Mouse (Mus musculus) kidney, adult 8-10 months (tissue): Measurements from ENCODE around the gene Phpt1.

ENCODE experiments used
- DNase-seq, 2 experiments: peaks; one replicate each; pipeline ENCODE4 v3.0.0; 2022

Gene Phpt1

DNA sequence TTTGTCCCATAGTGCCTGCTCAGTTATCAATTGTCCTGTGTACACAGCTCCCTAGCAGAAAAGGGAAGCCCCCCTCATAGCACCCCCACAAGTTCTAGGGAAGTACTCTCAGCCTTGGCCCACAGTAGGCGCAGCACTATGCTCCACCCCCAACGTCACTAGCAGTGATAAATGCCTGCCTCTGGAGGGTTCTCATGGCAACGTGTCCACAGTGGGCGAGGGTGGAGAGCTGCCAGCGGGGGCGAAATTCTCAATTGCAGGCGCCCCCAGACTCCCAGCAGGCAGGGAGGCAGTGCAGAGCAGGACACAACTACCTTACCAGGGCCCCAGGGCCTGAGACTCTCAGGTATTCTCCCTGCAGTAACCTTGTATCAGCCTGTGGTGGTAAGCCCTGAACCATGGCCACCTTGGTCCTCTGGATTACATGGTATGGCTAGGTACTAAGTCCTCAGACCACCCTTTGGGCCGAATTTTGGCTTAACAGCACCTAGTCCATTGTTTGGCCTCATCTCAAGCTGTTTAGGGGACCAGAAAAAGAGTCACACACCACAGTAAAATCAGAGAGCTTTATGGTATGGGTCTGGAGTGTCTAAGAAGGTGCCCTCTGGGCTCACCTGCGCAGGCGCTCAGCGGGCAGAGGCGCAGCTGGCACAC lies 7.6 kb upstream of the Phpt1 start:
- no peak for DNase-seq

GRCm38 (mm10) chr2:25581901-25582301 lies 6.9 kb upstream of the Phpt1 start:
- DNase-seq = no peak

GRCm38 (mm10) chr2:25581294-25581864 lies 6.4 kb upstream of the Phpt1 start, which contains the start of gene Ajm1:
Gene Ajm1 (minus strand): TSS chr2:25581757.
- DNase-seq = no peak

- DNase-seq = no peak
Measured at GRCm38 (mm10) chr2:25580621-25581101, 5.6 kb upstream of the Phpt1 start.

- DNase-seq = peak in 1 of 2 experiments; percentile 67
Measured at GRCm38 (mm10) chr2:25579737-25580460, 4.9 kb upstream of the Phpt1 start.

GRCm38 (mm10) chr2:25578796-25579736 lies 4.0 kb upstream of the Phpt1 start:
- DNase-seq = no peak

GRCm38 (mm10) chr2:25577951-25578795 lies 3.1 kb upstream of the Phpt1 start:
- no peak for DNase-seq

DNA sequence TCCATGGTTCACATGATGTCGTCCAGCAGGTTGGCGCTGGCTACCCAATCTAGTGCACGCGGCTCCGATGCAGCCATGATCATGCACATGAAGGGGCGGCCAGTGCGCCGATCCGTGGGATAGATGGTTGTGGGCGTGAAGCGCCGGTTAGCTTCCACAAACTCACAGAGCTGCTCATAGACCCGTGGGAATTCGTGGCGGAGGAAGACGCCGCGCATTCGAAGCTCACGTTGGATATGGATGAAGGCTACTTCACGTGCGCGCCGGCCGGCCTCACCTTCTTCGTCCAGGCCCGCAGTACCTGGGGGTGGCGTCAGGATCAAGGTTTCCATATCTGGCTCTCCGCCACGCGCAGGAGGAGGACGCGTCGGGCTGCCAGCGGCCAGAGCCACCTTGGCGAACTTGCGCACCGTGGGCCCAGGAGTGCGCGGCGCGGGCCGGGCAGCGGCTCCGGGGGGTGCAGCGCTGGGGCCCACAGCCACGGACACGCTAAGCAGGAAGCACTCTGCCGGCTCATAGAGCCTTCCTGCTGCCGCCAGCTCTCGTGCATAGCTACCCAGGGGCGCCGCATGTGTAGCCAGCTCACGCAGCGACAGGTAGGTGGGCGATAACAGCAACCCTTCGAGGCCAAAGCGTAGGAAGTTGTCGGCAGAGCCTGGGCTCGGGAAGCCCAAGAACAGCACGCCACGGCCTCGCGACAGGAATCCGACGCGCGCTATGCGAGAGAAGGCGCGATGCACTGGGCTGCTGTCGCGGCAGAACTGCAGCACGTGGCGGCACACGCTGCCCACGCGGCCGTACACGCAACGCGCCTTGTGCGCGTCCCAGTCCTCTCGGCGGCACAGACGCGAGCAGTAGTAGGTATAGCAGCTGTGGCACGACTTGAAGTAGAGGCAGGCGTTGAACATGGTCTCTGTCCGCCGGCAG lies 2.2 kb upstream of the Phpt1 start:
- no peak for DNase-seq

DNA sequence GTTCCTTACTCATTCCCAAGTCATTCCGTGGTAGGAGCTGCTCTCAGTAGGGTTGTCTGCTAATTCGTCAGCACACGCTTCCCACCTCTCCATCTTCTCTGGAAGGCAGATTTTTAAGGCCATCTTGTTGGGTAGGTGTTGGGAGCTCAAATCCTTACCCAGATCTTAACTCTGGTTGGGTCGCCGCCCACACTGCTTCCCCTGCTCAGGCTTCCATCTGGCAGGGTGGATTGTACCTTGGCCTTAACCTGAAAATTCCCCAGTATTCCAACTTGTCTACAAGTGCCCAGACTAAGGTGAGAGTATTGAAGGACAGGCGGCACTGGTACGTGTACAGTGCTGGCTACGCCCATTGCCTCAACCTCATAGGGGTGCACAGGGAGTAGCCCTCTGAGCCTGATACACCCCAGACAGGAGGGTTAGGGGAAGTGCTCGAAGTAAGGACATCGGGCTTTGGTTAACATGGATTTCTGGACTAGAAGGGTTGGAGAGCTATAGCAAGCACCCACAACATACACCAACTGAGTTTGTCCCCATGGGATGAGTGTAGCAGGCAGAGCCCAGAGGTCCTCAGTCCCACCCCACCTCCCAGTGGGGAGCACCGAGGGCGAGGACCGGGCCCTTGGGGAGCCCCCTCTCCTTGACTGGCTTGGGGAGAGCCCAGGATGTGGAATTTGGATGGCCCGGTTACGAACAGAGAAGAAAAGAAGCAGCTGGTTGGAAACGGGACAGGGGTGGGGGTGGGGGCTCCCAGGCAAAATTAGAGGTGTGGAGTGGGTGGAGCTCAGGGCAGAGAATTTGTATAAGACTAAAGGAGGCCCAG lies 1.2 kb upstream of the Phpt1 start:
- DNase-seq = no peak

DNA sequence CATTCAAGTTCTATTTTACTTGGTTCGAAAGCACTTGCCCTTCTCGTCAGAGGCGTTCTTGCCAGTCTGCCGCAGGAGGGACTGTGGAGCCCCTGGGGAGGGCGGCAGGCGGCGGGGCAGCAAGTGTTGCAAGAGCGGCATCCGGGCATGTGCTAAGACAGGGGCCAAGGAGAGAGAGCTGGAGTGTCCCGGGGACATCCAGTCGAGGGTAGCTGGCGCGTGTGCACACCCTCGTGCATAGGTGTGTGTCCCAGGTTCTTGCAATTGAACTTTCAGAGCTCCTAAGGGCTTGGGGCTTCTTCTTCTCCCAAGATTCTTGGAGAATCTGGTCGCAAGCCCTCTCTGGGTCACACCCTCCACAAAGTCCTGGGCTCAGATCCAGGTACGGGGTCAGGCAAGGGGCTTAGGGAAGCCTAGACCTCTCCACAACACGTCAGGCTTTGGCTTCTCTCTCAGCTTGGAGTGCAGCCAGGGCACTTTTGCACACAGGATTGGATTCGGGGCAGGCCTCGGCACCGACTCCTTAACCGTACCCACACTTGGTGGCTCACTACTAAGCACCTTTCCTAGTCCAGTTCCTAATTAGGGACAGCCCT lies 506 bp upstream of the Phpt1 start:
- DNase-seq = no peak

- DNase-seq = no peak
Measured at GRCm38 (mm10) chr2:25574136-25574535, 888 bp downstream of the Phpt1 start.

DNA sequence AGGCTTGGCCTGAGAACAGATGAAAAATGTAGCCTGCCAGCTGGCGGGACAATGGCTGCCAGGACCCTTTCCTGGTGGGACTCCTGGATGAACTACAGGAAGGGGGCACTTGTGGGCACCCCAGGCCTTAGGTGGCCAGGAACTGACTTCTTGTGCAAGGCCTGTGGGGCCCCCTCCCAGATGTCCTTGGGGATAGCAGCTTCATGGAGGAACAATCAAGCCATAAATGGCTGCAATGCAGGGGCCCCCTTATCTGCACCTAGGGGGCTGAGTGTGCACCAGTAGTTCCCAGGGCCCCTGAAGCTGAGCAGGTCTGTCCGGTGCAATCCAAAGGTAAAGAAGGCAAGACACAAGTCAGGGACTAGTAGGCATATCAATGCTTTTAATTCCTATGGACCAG lies 2.0 kb downstream of the Phpt1 start:
- no peak for DNase-seq

GRCm38 (mm10) chr2:25571221-25571620 lies 3.8 kb downstream of the Phpt1 start:
- DNase-seq = no peak

- no peak for DNase-seq
Measured at GRCm38 (mm10) chr2:25569323-25569722, 5.7 kb downstream of the Phpt1 start.

GRCm38 (mm10) chr2:25568473-25569019 lies 6.5 kb downstream of the Phpt1 start:
- DNase-seq = no peak

DNA sequence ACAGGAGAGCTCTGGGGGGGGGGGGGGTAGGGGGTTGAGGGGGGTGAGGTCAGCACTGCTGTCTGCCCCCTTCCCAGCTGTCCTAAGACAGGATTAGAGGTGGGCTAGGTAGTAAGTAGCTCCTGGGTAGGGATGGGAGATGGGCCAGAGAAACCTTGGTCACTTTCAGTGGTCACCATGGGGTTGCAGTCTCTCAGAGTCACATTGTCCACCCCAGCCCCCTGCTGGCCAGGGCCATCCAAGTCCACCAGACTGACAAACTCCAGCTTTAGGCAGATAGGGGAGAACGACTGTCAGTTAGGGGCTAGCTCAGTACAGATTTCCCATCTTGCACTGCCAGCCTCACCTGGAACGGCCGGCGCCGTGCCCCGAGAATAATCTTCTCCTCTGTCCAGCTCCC lies 8.5 kb downstream of the Phpt1 start:
- DNase-seq = no peak

DNA sequence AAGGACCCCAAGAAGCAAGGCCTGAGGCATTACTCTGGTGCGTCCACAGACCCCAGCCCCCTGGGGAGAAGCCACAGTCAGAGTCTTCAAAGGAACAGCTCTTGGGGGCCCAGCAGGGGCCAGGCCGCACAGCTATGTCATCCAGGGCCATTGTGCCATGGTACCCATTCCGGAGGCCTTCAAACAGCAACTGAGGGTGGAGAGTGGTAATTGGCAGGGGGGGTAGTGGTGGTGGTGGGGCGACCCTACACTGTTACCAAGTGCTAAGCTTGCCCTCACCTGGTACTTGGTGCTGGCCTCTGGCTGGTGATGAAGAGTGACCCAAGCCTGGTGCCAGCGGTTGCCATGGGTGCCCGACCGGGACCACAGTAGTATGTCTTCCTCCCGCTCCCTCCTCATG lies 9.3 kb downstream of the Phpt1 start:
- DNase-seq = no peak

DNA sequence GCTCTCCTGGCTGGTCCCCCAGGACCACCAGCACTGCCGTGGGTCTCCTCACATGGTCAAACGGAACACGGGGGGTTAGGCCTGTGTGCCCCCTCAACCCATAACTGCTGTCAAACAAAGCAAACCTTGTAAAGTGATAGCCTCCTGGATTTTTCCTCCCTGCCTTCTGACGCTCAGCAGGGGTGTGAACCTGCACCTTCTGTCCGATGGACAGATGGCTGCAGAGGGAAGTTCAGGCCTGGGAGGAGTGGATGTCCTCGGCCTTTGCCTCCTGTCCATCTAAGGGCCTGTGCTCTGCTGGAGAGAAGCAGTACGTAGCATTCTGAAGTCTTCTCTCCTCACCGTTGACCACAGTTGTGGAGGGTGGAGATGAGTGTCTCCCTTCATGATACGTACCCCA lies 13.1 kb downstream of the Phpt1 start:
- DNase-seq = no peak

GRCm38 (mm10) chr2:25560551-25560950 lies 14.5 kb downstream of the Phpt1 start:
- no peak for DNase-seq
